Mouse (Mus musculus) heart, postnatal 0 days (tissue): Measurements from ENCODE around the gene Spryd4.

ENCODE experiments used
- CTCF ChIP-seq: IDR thresholded peaks from 2 replicates; pipeline ENCODE4 v1.5.1; 2016; ENCODE audit warnings: antibody characterized with exemption, control low read depth, low read depth
- EP300 ChIP-seq: IDR thresholded peaks from 2 replicates; pipeline ENCODE4 v1.6.1; 2016; ENCODE audit warnings: antibody characterized with exemption, low read depth

DNA sequence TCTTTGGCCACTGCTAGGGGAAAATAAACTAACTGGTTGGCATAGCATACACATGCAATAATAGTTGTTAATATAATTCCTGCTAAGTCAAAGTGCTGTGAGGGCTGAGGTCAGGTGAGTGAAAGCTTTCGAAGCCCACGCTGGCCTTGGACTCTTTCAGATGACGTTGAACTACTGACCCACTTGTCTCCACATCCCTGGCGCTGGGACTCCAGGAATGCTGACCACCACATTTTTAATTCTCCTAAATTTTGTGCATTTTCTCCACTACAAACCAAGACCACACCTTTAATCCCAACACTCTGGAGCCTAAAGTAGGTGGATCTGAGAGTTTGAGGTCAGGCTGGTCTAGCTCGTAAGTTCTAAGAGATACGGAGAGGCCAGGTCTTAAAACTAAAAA lies 18.5 kb downstream of the Spryd4 start:
- TF ChIP-seq CTCF (no peak), EP300 (no peak)
